Comparison of ENCODE assay signal across 8 mouse cellular contexts in the genomic region with DNA sequence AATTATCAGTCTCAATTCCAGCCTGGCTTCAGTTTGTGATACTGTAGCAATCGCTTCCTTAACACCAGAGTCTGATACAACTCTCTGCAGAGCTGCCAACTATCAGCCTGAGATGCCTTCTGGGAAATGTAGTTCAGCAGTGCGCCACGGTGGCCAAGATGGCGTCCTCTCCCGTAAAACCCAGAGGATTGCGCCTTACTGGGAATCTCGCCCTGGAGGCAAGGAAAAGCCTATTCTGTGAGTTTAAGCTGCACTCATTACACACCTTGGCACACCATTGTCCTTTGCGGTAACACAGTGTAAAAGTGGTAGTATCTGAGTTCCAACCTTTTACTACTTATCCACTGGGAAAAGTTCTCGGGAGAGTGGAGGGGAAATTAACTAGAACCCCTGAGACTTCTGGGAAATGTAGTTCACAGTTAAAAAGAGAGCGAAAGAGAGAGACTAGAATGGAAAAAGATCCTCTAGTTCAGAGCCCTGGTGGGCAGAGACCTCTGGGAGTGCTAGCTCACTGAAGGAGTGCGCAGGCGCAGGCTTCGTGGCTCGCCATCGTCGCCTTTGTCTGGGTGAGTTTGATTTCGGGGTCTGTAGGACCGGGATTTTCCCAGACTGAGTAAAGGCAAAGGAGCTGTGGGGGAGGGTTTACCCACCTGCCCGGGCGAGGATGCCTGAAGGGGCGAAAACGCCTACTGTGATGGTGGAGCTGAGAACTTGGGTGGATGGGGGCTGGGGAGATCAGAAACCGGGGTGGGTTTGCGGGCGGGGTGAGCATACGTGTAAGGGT. TPM values are rescaled to one million over a fixed set of nuclear protein-coding genes. Genes with fewer than 3 reads are reported as not detected.
DNase-seq lines count a peak whose midpoint lies in the region; ATAC-seq and TF ChIP-seq lines count a peak whose summit lies in the region.

A gene (plus strand): TSS at position 132 of the 784 bp plus-strand sequence.

- H3K36me3 ChIP-seq in MEL (ENCODE audit: control insufficient read depth in 1 of 2, insufficient read depth in 2 of 2, low read length in 2 of 2) = peaks cover 0 to 8% of the 10 kb centered on the region in 2 experiments; a peak in 2 of 4 replicates
- H3K36me3 ChIP-seq in forebrain, postnatal 0 days (ENCODE audit: insufficient read depth) = 0 out of 2 replicates have a peak, but pooled peaks cover 3% of the 10 kb centered on the region
- peaks cover 15% of the 10 kb centered on the region for H3K36me3 ChIP-seq in lung, embryonic 15.5 days

- peaks cover 4% of the 10 kb centered on the region; the same call in 1 of the 2 replicates for H3K79me2 ChIP-seq in MEL (ENCODE audit: control insufficient read depth, insufficient read depth, low read length, poor library complexity)

- peak; percentile 63 to 82; a peak in 3 of 4 replicates for TF ChIP-seq POLR2A in MEL (IDR thresholded peaks at IDR 0.05; ENCODE audit: control insufficient read depth in 1 of 2, insufficient read depth in 1 of 2, low read depth in 1 of 2, low read length in 2 of 2, poor library complexity in 1 of 2)
- peak; percentile 66; the same call in 1 of the 2 replicates for TF ChIP-seq POLR2A in cerebellum, adult 2 months (IDR thresholded peaks at IDR 0.05; ENCODE audit: borderline replicate concordance, insufficient read depth, low read length)

- DNase-seq in MEL (ENCODE audit: low read depth, low spot score) = peak; percentile 96
- peak; percentile 92 to 93 for DNase-seq in cerebellum, adult 2 months
- DNase-seq in forebrain, postnatal 0 days = peak; percentile 97
- DNase-seq in heart, postnatal 4 days = peak; percentile 92
- DNase-seq in layer of hippocampus, adult 8-10 months (ENCODE audit: low spot score in 2 of 2) = peak; percentile 87 to 91
- peak; percentile 83 for DNase-seq in ovary, adult 18-20 months (ENCODE audit: low spot score)
- DNase-seq in thymus, postnatal 0 days (ENCODE audit: low spot score) = peak; percentile 93

- peak within 1 kb of the TSS; percentile 83 for H3K27ac ChIP-seq in MEL (ENCODE audit: control insufficient read depth, low read depth, low read length)
- peak within 1 kb of the TSS; percentile 37 for H3K27ac ChIP-seq in cerebellum, adult 2 months (ENCODE audit: insufficient read depth, low read length)
- peak within 1 kb of the TSS; percentile 99 for H3K27ac ChIP-seq in forebrain, postnatal 0 days (ENCODE audit: low read depth, low read length)
- H3K27ac ChIP-seq in lung, embryonic 15.5 days = peak within 1 kb of the TSS; percentile 96

- H3K4me1 ChIP-seq in MEL (ENCODE audit: control insufficient read depth in 1 of 2, insufficient read depth in 2 of 2, low read length in 2 of 2) = peaks cover 0 to 12% of the 10 kb centered on the region in 2 experiments; a peak in 3 of 4 replicates
- H3K4me1 ChIP-seq in cerebellum, adult 2 months (ENCODE audit: control insufficient read depth, insufficient read depth, low read length) = peaks cover 13% of the 10 kb centered on the region
- peaks cover 14% of the 10 kb centered on the region for H3K4me1 ChIP-seq in forebrain, postnatal 0 days (ENCODE audit: insufficient read depth)
- peaks cover 22% of the 10 kb centered on the region for H3K4me1 ChIP-seq in lung, embryonic 15.5 days

- peak; percentile 83 for ATAC-seq in forebrain, postnatal 0 days
- ATAC-seq in lung, embryonic 15.5 days (ENCODE audit: borderline replicate concordance, extremely low read depth, low FRiP score, low TSS enrichment) = peak; percentile 85

- no peak for TF ChIP-seq RAD21 in MEL (IDR thresholded peaks at IDR 0.05; ENCODE audit: low read depth, low read length)

- peak within 1 kb of the TSS; percentile 83 to 88 for H3K4me3 ChIP-seq in MEL (ENCODE audit: control insufficient read depth in 1 of 2, insufficient read depth in 1 of 2, low read depth in 2 of 2, low read length in 2 of 2)
- peak within 1 kb of the TSS; percentile 100 for H3K4me3 ChIP-seq in cerebellum, adult 2 months (replicated peaks; ENCODE audit: insufficient read depth, low read depth, low read length)
- H3K4me3 ChIP-seq in forebrain, postnatal 0 days (ENCODE audit: low read depth, low read length) = peak within 1 kb of the TSS; percentile 86
- peak within 1 kb of the TSS; percentile 64 for H3K4me3 ChIP-seq in lung, embryonic 15.5 days

- no peaks in the 10 kb centered on the region for H3K27me3 ChIP-seq in MEL (ENCODE audit: control insufficient read depth in 1 of 2, insufficient read depth in 2 of 2, low read length in 2 of 2)
- no peaks in the 10 kb centered on the region for H3K27me3 ChIP-seq in cerebellum, adult 2 months (ENCODE audit: control insufficient read depth, insufficient read depth, low read length)
- no peaks in the 10 kb centered on the region for H3K27me3 ChIP-seq in forebrain, postnatal 0 days (ENCODE audit: insufficient read depth, low read length)
- no peaks in the 10 kb centered on the region for H3K27me3 ChIP-seq in lung, embryonic 15.5 days

- 0 out of 4 replicates have a peak, but pooled peaks of 1 of the 2 experiments have one; percentile 21 for TF ChIP-seq EP300 in MEL (IDR thresholded peaks at IDR 0.05; ENCODE audit: low read depth in 1 of 2, low read length in 2 of 2)

- TF ChIP-seq CTCF in MEL (IDR thresholded peaks at IDR 0.05 in 2 of 3, conservative IDR thresholded peaks at IDR 0.05 in 1 of 3; ENCODE audit: control insufficient read depth in 1 of 3, insufficient read depth in 1 of 3, low read depth in 2 of 3, low read length in 3 of 3, poor library complexity in 1 of 3, severe bottlenecking in 1 of 3) = no peak
- no peak for TF ChIP-seq CTCF in cerebellum, adult 2 months (IDR thresholded peaks at IDR 0.05; ENCODE audit: borderline replicate concordance, insufficient read depth, low read depth, low read length)
- peak; percentile 51; the same call in 1 of the 2 replicates for TF ChIP-seq CTCF in forebrain, postnatal 0 days (IDR thresholded peaks at IDR 0.05; ENCODE audit: low read depth)

- H3K9me3 ChIP-seq in MEL (replicated peaks; ENCODE audit: insufficient read depth, low read length) = no peaks in the 10 kb centered on the region
- no peaks in the 10 kb centered on the region for H3K9me3 ChIP-seq in forebrain, postnatal 0 days (ENCODE audit: low read length)
- no peaks in the 10 kb centered on the region for H3K9me3 ChIP-seq in lung, embryonic 15.5 days

- H3K9ac ChIP-seq in MEL (ENCODE audit: control insufficient read depth, low read depth, low read length, poor library complexity, severe bottlenecking) = peak within 1 kb of the TSS; percentile 80
- H3K9ac ChIP-seq in forebrain, postnatal 0 days = peak within 1 kb of the TSS; percentile 89
- H3K9ac ChIP-seq in lung, embryonic 15.5 days = peak within 1 kb of the TSS; percentile 73

- under 1% methylated on average over 26 of the region's 26 CpGs for WGBS in cerebellum, adult 2 months
- WGBS in forebrain, postnatal 0 days = under 1% methylated on average over 26 of the region's 26 CpGs
- under 1% methylated on average over 26 of the region's 26 CpGs for WGBS in lung, embryonic 15.5 days

- peak within 1 kb of the TSS; percentile 60 for H3K4me2 ChIP-seq in forebrain, postnatal 0 days (ENCODE audit: low read depth)
- peak within 1 kb of the TSS; percentile 60 for H3K4me2 ChIP-seq in lung, embryonic 15.5 days

TF ChIP-seq in MEL, 35 proteins besides CTCF, POLR2A, EP300 and RAD21 (continues in another document):
- TF ChIP-seq ZC3H11A (IDR thresholded peaks at IDR 0.05; ENCODE audit: low read depth, low read length) (0 out of 2 replicates have a peak, but pooled peaks have one; percentile 7), MYB (IDR thresholded peaks at IDR 0.05; ENCODE audit: low read depth, low read length) (no peak), GATA1 (IDR thresholded peaks at IDR 0.05; ENCODE audit: low read depth, low read length) (peak; percentile 58), UBTF (IDR thresholded peaks at IDR 0.05; ENCODE audit: borderline replicate concordance, insufficient read depth, low read depth, low read length) (no peak), JUND (IDR thresholded peaks at IDR 0.05; ENCODE audit: low read depth, low read length) (no peak), KAT2A (conservative IDR thresholded peaks at IDR 0.05; ENCODE audit: low read depth, low read length) (peak; percentile 82), BHLHE40 (IDR thresholded peaks at IDR 0.05; ENCODE audit: borderline replicate concordance, low read depth, low read length) (no peak), GABPA (IDR thresholded peaks at IDR 0.05; ENCODE audit: low read depth, low read length) (no peak), NRF1 (IDR thresholded peaks at IDR 0.05; ENCODE audit: insufficient read depth, low read depth, low read length, poor library complexity, severe bottlenecking) (peak; percentile 89), CHD1 (IDR thresholded peaks at IDR 0.05; ENCODE audit: low read depth, low read length) (no peak), ZNF384 (IDR thresholded peaks at IDR 0.05; ENCODE audit: low read depth, low read length) (no peak), HCFC1 (IDR thresholded peaks at IDR 0.05; ENCODE audit: low read depth, low read length) (peak; percentile 93), TCF12 (IDR thresholded peaks at IDR 0.05; ENCODE audit: low read depth, low read length) (peak; percentile 62), USF2 (IDR thresholded peaks at IDR 0.05; ENCODE audit: borderline replicate concordance in 1 of 2, insufficient read depth in 1 of 2, low read depth in 1 of 2, low read length in 2 of 2) (no peak), CHD2 (IDR thresholded peaks at IDR 0.05; ENCODE audit: low read length) (peak; percentile 85), TBP (IDR thresholded peaks at IDR 0.05; ENCODE audit: low read depth, low read length) (peak; percentile 64; the same call in 1 of the 2 replicates), USF1 (IDR thresholded peaks at IDR 0.05; ENCODE audit: low read depth, low read length) (no peak), MEF2A (IDR thresholded peaks at IDR 0.05; ENCODE audit: extremely low read depth, insufficient replicate concordance, low read depth, low read length, poor library complexity, severe bottlenecking) (no peak), ZMIZ1 (IDR thresholded peaks at IDR 0.05; ENCODE audit: low read depth, low read length) (0 out of 2 replicates have a peak, but pooled peaks have one; percentile 26), MAX (IDR thresholded peaks at IDR 0.05; ENCODE audit: low read length) (no peak)

RNA-seq across cellular contexts. Expression of the gene that starts here (rescaled TPM):
- total RNA-seq in MEL (2012; rRNA removed) = 5.5 and 6.2 TPM in 2 replicates
- 1 to 10 TPM in 1 of 2 experiments, not detected in 1; 4.8 TPM for polyA plus RNA-seq in MEL (2012; ENCODE audit: insufficient read depth in 1 of 2, insufficient read length in 2 of 2, low read depth in 1 of 2, low replicate concordance in 2 of 2, missing spikeins in 1 of 2)
- polyA plus RNA-seq in cerebellum, adult 2 months (2012; rRNA removed) = 46.3 and 46.6 TPM in 2 replicates
- total RNA-seq in forebrain, postnatal 0 days (2014; rRNA removed) = 69.8 and 81.0 TPM in 2 replicates
- polyA plus RNA-seq in forebrain, postnatal 0 days (2015; fragmentation: Nextera tagmentation; extraction: Ambion mirVana) = 51.2 and 55.5 TPM in 2 replicates
- total RNA-seq in heart, postnatal 4 days (2021) = 10 to 100 TPM; 44.2 to 46.1 TPM
- 10 to 100 TPM; 79.6 to 96.9 (median 89.4) TPM for total RNA-seq in layer of hippocampus, adult 8-10 months (2022)
- 107 and 113 TPM in 2 replicates for polyA plus RNA-seq in lung, embryonic 15.5 days (2015; fragmentation: Nextera tagmentation; extraction: Ambion mirVana)
- 59.0 and 59.7 TPM in 2 replicates for polyA plus RNA-seq in thymus, postnatal 0 days (2015; fragmentation: Nextera tagmentation; extraction: Ambion mirVana)

Comparison
In these comparisons a context has a peak if more than half of its experiments do, and no peak if none do; other contexts are left out.
1. Peak in every context shown above with its lines: DNase-seq, ATAC-seq, H3K4me3 ChIP-seq and H3K27ac ChIP-seq.
2. H3K27ac ChIP-seq: peak in every context shown above with its lines; median percentile 99 in forebrain, postnatal 0 days; 96 in lung, embryonic 15.5 days; 83 in MEL; 37 in cerebellum, adult 2 months.